Mouse (Mus musculus) left cerebral cortex, adult 9 months (tissue): ENCODE results near the gene Ppp1r21.

Source experiments
- DNase-seq, 2 experiments: peaks; one replicate each; pipeline ENCODE4 v3.0.0; 2022; ENCODE audit warnings: low spot score in 2 of 2

Gene Ppp1r21

DNA sequence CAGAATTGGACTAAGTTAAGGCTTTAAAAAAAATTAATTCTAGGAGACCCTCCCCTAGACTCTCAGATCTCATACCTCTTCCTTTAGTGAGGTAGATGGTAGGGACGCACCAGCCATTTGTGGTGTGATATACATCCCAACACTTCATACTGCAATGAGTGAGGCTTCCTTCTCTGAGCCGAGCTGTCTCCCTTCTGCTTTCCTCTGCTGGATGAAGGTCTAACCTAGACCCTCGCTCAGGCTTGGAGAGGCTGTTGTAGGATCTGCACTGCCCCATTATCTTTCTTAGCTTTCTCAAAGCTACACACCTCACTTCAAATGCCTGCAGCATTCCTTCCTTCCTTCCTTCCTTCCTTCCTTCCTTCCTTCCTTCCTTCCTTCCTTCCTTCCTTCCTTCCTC, 83.8 kb downstream of the Ppp1r21 start:
- no peak for DNase-seq

GRCm38 (mm10) chr17:88614234-88614633, 84.3 kb downstream of the Ppp1r21 start:
- no peak for DNase-seq

- DNase-seq, result no peak
These were observed 84.8 kb downstream of the Ppp1r21 start for GRCm38 (mm10) chr17:88614733-88615132.

- DNase-seq, result no peak
These were observed 85.7 kb downstream of the Ppp1r21 start for GRCm38 (mm10) chr17:88615492-88616155.

GRCm38 (mm10) chr17:88620935-88621334, 91.0 kb downstream of the Ppp1r21 start:
- DNase-seq, result no peak

- DNase-seq, result no peak
These were observed 91.5 kb downstream of the Ppp1r21 start for GRCm38 (mm10) chr17:88621374-88621773.

DNA sequence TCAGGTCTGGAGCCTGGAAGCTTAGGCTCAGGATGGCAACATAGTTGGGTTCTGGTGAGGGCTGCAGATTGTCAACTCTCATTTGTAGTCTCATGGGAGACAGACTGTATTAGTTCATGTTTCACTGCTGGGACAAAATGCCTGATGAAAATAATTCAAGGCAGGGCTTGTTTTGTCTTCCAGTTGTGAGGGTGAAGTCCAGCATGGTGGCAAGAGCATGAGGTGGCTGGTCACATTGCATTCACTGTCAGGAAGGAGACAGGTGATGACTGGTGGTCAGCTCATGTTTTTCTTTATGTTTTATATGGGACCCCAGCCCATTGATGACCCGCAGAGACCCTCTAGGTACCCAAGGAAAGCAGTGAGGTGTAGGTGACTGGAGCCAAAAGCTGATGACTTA, 92.8 kb downstream of the Ppp1r21 start:
- DNase-seq, result no peak

DNA sequence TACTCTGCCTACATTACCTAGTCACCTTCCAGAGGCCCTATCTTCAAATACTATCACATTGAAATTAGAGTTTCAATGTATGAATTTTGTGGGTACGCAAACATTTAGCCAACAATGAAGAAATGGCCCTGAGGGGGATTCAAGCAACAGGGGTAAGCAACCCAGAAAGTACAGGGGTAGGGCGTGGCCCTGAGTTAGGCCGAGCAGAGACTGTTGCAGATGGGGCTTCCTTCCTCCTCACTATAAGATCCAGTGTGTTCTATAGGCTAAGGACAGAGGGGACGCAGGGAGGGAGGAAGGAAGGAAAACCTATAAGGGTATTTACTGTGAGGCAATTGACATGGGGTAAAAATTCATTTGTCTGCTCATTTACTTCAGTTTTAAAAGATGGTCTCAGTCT, 94.5 kb downstream of the Ppp1r21 start:
- DNase-seq, result no peak

DNA sequence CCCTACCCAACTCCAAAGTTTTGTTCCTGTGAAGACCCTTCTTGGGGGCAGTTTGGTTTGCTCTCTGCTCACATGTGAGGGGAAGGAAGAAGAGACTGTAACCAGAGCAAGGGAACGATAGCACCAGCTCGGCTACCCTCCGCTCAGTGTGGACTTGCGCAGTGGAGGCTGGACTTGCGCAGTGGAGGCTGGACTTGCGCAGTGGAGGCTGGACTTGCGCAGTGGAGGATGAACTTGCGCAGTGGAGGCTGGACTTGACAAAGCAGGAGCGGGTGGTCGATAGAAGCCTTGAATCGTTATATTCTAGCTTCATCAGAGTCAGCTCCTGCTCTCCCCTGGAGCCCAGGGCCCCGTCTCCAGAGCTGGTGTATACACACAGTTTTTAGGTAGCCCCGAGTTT, 95.4 kb downstream of the Ppp1r21 start:
- DNase-seq, result no peak

DNA sequence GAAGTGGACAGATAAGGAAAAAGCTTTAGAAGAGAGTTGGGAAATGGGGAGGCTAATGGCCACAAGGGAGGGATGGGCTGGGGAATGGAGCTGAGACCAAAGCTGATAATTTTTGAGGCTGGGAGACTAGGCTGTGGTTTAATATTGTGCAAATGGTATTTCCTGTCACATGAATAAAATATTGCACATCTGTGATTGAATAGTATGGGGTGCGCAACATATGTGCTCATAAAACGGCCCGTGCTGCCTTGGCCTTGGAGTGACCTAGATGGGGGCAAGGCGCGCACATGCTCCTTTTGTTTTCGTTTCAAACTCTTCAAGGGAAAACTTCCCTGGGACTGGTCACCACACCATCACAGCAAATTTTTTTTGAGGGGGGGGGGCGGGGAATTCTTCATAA, 96.0 kb downstream of the Ppp1r21 start:
- no peak for DNase-seq

DNA sequence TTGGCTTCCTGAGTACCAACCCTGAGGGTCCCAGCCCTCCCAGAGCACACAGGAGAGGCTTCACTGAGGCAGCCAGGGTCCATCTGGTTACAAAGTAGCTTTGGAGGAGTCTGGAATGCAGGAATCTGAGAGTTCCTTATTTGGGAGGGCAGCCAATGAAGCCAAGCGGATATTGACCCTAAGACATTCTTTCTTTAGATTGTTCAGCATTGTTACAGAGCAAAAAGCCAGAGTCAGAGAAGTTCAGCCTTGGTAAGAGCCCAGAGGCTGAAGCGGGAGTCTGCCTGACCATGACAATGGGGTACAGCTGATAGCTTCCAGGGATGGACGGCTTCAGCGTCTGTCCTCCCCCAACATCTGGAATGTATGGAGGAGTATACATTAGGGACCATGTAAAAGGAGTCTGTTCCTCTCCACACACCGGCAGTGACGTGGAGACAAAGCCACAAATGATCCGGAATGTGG, 96.5 kb downstream of the Ppp1r21 start:
- no peak for DNase-seq

GRCm38 (mm10) chr17:88627150-88627549, 97.2 kb downstream of the Ppp1r21 start:
- DNase-seq, result no peak

DNA sequence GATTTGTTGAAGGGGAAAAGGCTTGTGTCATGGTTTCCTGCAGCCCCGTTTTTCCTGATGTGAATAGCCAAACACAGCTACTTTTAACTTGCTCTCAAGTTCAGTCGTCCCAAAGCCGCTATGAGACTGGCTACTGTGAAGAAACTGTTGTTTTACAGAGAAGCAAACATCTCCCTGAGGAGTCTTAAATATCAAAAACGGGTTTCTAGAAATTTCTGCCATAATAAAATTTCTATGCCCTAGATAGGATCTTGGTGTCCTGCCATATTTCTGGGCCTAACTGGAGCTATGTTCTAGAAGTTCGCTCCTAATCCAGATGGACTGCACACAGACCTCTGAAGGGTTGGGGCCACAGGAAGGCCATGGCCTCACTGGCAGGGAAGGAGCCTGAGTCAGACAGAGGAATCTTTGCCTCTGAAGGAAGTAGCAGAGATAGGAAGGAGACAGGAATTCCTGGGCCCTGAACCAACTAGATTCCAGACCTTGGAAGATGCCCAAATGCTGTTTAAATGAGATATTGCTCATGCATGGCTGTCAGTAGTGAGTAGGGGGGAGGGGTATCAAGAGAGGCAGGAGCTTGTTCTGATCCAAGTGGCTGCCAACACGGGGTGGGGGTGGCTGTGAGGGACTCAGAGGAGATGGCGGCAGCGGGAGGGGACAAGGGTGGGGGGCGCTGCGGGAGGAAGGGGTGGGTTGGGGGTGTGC, 98.9 kb downstream of the Ppp1r21 start:
- DNase-seq, result no peak

- DNase-seq, result no peak
These were observed 99.5 kb downstream of the Ppp1r21 start for GRCm38 (mm10) chr17:88629381-88629759.

GRCm38 (mm10) chr17:88629931-88630553, 100.1 kb downstream of the Ppp1r21 start:
- DNase-seq, result no peak

- no peak for DNase-seq
These were observed 100.6 kb downstream of the Ppp1r21 start for GRCm38 (mm10) chr17:88630554-88630948.

DNA sequence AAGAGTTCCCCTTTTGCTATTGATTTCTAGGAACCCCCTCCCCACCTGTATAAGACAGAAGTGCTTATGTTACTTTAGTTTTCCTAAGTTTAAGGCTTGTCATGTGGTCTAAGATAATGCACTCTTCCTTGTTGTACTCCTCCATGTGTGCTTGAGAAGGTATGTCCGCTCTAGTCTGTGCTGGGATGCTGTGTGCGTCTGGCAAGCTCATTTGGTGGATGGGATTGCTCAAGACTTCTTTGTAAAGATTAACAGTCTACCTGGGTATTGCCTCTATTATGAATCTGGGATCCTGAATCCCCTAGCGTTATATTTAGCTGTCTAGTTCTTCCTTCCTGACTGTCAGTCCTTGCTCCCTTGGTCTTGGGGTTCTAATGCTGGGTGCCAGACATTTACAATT, 102.7 kb downstream of the Ppp1r21 start:
- no peak for DNase-seq

GRCm38 (mm10) chr17:88636076-88636475, 106.2 kb downstream of the Ppp1r21 start:
- DNase-seq, result no peak

- peak in 1 of 2 experiments; percentile 11 for DNase-seq
These were observed 106.7 kb downstream of the Ppp1r21 start for GRCm38 (mm10) chr17:88636587-88636986.
